Mouse (Mus musculus) MEL (cell line): ENCODE measurements around the gene Pxt1.

Experiments used
- CHD2 ChIP-seq: IDR thresholded peaks from 2 replicates; pipeline ENCODE4 v1.6.1; 2011; ENCODE audit warnings: low read length, improper control_type of control experiment
- CTCF ChIP-seq, 3 experiments: IDR thresholded peaks in 2 of 3; conservative IDR thresholded peaks in 1 of 3; 2 replicates each; pipeline ENCODE4 v1.5.1; 2011 to 2012; ENCODE audit warnings: low read length in 3 of 3, low read depth in 2 of 3, mild to moderate bottlenecking in 2 of 3, improper control_type of control experiment in 1 of 3, inconsistent platforms in 1 of 3, mixed read lengths in 1 of 3, moderate library complexity in 1 of 3; ENCODE audit not compliant: control insufficient read depth in 1 of 3, insufficient read depth in 1 of 3, poor library complexity in 1 of 3, severe bottlenecking in 1 of 3
- KAT2A ChIP-seq: conservative IDR thresholded peaks from 2 replicates; pipeline ENCODE4 v1.6.1; 2012; ENCODE audit warnings: low read depth, low read length, improper control_type of control experiment, inconsistent platforms
- MXI1 ChIP-seq: IDR thresholded peaks from 2 replicates; pipeline ENCODE4 v1.6.1; 2011; ENCODE audit warnings: mild to moderate bottlenecking, low read depth, low read length, improper control_type of control experiment
- NRF1 ChIP-seq: IDR thresholded peaks from 2 replicates; pipeline ENCODE4 v1.6.1; 2014; ENCODE audit warnings: low read depth, mild to moderate bottlenecking, inconsistent platforms, low read length, improper control_type of control experiment, moderate library complexity; ENCODE audit not compliant: poor library complexity, insufficient read depth, severe bottlenecking

- TF ChIP-seq MXI1 (no peak), KAT2A (no peak), NRF1 (no peak), CTCF (IDR thresholded peaks at IDR 0.05 in 2 of 3, conservative IDR thresholded peaks at IDR 0.05 in 1 of 3; ENCODE audit: control insufficient read depth in 1 of 3, insufficient read depth in 1 of 3, low read depth in 2 of 3, low read length in 3 of 3, poor library complexity in 1 of 3, severe bottlenecking in 1 of 3) (peak; percentile 11 to 27 (median 27); a peak in 2 of 6 replicates), CHD2 (no peak)
These were observed 3.6 kb upstream of the Pxt1 start for GRCm38 (mm10) chr17:28947011-28947939.
